Mouse (Mus musculus): ENCODE measurements around the gene Rpl11.
"Not testable (repeated sequence)": the region's sequence is repeated elsewhere in the genome, so short reads cannot be mapped to it uniquely, and the experiment has no call there.

Gene Rpl11

DNA sequence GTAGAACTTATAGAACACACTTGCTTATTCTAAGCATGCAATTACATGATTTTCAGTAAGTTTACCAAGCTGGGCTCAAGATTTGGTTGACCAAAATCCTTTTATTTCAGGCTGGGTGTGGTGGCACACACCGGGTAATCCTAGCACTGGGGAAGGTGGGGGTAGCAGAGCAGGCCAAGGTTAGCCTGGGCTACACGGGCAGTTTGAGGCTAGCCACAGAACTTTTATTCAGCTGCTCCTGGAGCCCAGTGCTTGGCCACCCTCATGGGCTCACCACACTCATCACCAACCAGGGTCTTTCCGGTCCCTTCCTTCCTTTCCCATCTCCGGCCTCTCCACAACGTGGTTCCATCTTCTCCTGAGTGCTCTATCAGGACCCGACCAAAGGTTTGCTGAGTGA, 17.4 kb upstream of the Rpl11 start:
- no peak for DNase-seq (ENCODE audit: extremely low spot score)

DNA sequence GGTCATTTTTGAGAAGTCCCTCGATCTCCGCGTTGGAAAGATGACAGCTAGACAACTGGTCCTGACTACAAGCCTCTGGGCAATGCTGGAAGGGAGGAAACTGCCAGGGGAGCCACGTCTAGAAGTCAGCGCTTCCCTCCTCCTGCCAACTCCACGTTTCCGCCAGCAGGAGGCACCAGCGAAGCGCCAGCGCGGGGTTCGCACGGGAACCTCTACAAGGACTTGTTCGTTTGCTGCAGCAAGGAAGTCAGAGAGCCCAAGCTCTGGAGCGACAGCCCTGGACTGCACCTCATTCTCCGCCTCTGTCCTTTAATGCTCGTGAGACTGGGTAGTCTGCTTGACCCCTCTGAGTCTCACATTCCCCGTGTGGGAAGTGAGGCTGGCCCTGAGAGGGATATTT, 16.7 kb upstream of the Rpl11 start:
- peak; percentile 90 for DNase-seq (ENCODE audit: extremely low spot score)

DNA sequence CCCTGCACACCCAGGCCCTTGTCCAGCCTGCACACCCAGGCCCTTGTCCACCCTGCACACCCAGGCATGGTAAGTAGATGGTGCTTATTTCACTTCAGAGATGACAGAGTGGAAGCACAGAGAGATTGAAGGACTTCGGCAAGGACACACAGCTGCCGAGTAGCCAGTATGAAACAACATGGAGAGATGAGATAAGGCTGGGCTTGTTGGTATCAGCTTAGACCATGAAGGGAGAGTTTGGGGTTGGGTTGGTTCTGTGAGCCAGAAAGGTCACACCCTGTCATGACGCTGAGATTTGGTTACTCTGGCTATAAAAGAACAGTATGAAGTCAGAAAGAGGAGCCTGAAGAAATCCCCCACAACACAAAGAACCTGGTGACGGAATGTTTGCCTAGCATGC, 16.1 kb upstream of the Rpl11 start:
- no peak for DNase-seq (ENCODE audit: extremely low spot score)

DNA sequence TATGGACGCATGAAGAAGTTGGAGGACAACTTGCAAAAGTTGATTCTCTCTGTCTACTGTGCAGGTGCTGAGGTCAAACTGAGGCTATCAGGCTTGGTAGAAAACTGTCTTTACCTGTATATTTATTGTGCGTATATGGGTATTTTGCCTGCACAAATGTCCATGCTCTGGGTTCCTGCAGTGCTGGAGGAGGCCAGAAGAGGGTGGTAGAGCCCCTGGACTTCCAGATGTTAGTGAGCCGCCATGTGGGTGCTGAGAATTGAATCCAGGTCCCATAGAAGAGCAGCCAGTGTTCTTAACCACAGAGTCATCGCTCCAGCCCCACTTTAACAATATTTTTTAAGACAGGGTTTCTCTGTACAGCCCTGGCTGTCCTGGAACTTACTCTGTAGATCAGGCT, 9.9 kb upstream of the Rpl11 start:
- no peak for DNase-seq (ENCODE audit: extremely low spot score)

DNA sequence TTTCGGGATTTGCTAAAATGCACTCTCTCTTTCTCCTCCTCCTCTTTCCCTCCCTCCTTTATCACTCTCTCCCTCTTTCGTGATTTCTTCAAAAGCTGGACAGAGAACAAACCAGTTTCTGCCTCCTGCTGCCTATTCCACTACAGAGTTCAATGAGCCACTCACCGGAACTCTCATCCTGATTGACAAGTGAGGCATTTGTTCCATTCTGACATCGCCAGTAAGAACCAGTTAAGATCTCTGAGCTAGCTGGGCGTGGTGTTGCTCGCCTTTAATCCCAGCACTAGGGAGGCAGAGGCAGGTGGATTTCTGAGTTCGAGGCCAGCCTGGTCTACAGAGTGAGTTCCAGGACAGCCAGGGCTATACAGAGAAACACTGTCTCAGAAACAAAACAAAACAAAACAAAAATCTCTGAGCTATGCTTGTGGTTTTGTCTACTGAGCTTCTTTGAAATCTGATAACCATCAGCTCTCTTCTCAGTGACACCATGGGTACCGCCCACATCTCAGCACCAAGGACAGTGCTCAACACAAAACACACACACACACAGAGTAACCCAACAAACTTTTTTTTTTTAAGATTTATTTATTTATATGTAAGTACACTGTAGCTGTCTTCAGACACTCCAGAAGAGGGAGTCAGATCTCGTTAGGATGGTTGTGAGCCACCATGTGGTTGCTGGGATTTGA, 6.7 kb upstream of the Rpl11 start:
- not testable (repeated sequence) for DNase-seq (ENCODE audit: extremely low spot score)

DNA sequence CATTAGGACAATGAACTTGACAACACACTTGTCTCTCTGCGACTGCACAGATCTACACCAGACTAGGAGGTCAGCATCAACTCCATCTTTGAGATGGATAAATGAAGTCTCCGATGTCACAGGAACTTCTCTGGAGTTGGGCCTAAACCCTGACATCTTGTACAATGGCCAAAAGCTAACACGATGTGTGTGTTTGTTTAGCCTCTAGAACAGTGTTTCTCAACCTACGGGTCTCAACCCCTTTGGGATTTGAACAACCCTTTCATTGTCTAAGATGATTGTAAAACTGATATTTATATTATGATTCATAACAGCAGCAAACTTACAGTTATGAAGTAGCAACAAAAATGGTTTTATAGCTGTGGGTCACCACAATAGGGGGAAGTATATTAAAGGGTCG, 4.7 kb upstream of the Rpl11 start:
- no peak for DNase-seq (ENCODE audit: extremely low spot score)

DNA sequence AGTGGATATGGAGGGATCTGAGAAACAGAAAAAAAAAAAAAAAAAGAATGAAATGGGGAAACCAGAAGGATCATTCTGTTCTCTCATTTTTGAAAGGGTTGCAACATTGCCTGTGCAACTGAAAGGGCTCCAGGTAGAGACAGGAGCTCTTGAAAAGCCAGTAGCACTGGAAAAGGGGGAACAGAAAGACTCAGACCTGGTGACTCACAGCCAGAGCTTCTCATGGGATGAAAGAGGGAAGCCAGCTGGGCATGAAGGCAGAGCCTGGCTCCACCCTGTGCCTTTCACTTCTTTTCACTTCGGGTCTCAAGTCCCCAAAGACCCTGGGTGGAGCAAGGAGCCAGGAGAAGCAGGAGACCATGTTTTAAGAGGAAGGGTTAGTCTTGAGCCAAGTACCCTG, 2.8 kb upstream of the Rpl11 start:
- DNase-seq (ENCODE audit: extremely low spot score): no peak

DNA sequence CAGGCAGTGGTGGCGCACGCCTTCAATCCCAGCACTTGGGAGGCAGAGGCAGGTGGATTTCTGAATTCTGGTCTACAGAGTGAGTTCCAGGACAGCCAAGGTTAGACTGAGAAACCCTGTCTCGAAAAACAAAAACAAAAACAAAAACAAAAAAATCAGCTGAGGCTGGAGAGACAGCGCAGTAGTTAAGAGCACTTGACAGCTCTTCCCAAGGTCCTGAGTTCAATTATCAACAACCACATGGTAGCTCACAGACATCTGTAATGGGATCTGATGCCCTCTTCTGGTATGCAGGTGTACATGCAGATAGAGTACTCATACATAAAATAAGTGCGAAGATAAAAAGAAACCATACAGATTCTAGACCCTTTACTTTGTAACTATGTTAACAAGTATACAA, 615 bp upstream of the Rpl11 start:
- DNase-seq (ENCODE audit: extremely low spot score): no peak

DNA sequence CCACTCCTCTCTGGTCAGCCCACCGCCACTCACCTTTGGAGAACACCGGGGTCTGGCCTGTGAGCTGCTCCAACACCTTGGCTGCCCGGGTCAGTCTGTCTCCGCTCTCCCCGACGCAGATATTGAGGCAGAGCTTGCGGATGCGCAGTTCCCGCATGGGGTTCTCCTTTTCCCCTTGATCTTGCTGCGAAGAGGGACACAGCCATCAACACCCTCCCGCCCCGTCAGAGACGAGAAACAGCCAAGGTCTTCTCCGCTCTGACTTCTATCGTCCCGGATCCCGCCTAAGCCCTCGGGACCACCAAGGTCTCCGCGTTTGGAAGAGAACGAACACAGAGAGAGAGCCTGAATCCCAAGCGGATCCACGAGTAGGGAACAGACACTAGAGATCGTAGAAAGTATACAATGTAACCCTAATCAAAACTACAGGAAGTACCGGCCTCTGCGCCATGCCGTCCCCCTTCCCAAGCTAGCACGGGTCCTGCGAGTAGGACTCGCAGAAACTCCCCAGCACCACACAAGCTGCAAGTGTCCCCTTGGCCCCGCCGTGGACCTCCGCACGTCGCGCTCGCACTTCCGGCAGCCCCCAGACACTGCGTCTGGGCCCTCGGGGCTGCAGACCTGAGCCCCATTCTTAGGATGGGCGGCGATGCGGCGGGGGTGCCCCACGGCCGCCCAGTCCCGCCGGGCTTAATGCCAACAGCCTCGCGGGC, 538 bp downstream of the Rpl11 start:
- DNase-seq (ENCODE audit: extremely low spot score): no peak

DNA sequence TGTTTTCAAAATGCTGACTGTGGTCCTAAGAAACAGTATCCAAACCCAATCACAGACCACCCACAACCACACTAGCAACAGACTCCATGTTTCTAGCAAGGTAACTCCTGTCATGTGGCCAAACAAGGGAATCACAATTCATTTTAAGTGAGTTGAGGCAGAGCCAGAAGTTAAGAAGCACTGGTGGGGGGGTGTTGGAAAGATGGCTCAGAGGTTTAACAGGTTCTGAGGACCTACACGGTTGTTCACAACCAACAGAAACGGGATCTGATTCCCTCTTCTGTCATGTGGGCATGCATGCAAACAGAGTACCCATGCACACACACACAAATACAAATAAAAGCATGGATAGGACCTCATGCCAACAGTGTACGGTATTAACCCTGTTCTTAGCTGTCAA, 1.2 kb downstream of the Rpl11 start:
- no peak for DNase-seq (ENCODE audit: extremely low spot score)

DNA sequence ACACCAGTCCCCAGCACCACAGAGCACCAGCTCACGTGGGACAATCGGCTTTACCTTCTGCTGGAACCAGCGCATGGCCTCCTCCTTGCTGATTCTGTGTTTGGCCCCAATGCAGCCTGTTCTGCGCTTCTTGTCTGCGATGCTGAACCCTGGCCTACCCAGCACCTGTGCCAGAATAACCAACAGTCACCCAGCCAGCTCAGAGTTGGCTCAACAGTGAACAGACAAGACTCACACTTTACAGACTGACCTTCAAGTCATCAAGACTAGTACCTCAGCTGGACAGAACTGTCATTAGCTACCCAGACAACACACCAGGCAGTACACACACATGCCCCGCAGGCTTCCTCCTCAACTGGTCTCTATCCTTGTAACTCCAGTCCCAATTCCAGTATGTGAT, 3.0 kb downstream of the Rpl11 start:
- DNase-seq (ENCODE audit: extremely low spot score): no peak

DNA sequence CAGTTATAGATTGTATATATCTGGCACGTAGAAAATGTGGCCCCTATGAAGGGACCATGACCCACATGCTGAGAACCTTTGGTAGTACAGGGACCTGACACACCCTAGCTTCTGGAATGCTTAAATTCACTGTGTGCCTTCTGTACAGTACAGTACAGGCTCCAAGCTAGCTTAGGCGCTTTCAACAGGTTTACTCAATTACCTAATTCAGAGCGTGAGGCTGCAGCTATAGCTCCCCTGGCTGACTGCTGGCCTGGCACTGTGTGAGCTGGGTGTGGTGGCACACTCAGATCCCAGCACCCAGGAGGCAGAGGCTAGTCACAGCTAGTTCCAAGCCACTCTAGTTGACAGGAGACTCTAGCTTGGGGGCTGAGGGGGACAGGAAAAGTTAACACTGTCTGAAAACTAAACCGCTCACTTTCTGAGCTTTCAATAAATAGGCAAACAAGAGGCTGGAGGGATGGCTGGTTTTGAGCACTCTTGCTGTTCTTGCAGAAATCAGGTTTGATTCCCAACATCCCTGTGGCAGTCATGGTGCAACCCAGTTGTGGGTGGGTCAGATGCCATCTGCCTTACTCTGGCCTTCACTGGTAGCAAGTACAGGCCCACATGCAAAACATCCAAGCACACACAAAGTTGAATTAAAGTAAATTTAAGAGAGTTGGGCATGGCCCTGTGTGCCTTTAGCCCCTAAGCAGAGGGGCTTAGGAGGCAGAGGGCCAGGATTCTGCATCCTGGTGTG, 4.8 kb downstream of the Rpl11 start:
- no peak for DNase-seq (ENCODE audit: extremely low spot score)

DNA sequence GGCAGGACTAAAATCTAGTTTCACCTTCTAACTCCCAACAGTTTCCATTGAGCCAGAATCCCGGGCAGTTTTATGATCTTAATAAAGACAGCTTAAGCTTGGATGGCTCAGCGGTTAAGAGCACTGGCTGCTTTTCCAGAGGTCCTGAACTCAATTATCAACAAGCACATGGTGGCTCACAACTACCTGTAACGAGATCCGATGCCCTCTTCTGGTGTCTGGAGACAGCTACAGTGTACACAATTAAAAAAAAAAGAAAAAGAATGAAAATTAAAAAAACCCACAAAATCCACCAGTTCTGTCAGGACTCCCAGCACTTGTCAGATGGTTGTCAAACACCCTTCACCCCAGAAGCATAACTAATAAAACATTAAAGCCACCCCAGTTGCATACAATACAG, 5.6 kb downstream of the Rpl11 start:
- no peak for DNase-seq (ENCODE audit: extremely low spot score)

DNA sequence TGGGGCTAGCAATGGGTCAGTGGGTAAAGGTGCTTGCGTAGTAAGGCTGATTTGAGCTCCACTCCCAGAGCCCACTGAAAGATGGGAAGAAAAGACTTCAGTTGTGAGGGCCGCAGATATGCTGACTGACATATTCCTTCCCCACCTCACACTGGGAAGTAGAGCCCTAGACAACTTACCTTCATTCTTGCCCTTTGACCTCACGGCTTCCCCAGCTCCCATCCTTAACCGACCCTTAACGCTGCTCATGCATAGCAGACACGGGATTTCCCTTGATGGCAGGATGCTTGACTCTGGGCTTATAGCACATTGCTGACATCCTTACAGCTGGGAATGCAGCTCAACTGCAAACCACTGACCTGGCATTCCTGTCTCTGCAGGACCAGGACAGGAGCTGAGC, 6.3 kb downstream of the Rpl11 start:
- DNase-seq (ENCODE audit: extremely low spot score): no peak

DNA sequence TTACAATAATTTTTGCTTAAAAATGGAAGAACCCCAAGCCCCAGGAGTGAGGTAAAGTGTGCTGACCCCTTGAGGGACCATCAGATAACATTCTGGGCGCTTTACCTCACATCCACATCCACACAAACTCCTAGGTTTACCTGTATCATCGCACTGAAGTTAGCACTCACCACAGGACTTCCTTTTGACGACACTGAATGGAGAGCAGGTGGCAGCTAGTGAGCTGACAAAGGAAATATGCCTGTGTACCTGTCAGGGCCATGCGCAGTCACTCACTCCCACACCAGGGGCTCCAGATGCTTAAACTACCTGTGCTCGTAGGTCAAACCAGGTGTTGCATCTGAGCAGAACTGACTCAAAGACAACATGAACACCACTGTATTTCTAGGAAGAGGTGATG, 8.1 kb downstream of the Rpl11 start:
- no peak for DNase-seq (ENCODE audit: extremely low spot score)

DNA sequence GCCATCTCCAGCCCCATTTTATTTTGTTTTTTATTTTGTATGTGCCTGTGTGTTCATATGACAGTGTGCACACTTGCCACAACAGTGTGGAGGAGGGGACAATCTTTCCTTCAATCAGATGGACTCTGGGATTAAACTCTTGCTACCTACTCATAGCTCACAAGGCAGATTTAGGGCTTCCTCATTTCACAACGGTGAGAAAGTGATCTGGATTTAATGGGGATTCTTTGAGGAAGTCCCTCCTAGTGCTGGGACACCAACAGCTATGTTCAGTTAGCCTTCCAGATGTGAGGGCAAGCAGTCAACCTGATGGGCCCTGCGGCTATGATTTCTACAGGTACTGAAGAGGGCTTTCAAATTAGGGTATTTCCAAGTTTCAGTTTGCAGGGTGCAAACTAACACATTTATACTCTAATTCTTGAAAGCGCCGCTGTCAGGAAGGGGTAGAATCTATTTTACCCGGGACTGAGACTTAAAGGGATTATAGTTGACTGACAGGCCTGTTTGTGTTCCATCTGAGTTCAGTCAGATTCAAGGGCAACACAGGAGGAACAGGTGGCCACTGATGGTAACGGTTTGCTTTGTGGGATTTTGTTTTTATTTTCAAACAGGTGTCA, 9.3 kb downstream of the Rpl11 start:
- DNase-seq (ENCODE audit: extremely low spot score): no peak

DNA sequence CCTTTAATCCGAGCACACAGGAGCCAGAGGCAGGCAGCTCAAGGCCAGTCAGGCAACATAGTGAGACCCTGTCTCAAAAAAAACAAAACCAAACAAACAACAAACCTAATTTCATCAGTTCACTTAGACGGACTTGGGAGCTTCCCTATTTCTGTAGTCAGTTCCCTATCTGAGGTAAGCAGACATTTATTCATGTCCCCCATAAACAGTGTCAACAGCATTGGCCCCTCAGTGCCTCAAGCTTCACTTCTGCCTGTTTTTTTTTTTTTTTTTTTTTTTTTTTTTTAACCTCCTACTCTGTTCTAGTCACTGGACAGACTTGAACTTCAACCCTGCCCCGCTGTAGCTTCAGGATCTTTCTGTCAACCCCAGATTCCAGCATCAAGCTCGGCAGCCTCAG, 18.1 kb downstream of the Rpl11 start:
- DNase-seq (ENCODE audit: extremely low spot score): no peak

DNA sequence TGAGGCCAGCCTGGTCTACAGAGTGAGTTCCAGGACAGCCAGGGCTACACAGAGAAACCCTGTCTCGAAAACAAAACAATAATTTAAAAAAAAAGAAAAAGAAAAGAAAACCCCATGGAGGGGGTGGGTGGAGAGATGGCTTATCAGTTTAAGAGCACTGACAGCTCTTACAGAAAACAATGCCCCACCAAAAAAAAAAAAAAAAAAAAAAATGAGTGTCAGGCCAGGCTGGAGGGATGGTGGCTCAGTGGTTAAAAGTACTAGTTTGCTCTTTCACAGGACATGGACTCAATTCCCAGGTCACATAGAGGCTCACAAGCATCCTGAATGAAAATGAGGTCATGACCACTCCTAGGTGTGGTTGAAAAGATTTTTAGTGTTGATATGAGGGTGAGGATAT, 20.0 kb downstream of the Rpl11 start:
- no peak for DNase-seq (ENCODE audit: extremely low spot score)

DNA sequence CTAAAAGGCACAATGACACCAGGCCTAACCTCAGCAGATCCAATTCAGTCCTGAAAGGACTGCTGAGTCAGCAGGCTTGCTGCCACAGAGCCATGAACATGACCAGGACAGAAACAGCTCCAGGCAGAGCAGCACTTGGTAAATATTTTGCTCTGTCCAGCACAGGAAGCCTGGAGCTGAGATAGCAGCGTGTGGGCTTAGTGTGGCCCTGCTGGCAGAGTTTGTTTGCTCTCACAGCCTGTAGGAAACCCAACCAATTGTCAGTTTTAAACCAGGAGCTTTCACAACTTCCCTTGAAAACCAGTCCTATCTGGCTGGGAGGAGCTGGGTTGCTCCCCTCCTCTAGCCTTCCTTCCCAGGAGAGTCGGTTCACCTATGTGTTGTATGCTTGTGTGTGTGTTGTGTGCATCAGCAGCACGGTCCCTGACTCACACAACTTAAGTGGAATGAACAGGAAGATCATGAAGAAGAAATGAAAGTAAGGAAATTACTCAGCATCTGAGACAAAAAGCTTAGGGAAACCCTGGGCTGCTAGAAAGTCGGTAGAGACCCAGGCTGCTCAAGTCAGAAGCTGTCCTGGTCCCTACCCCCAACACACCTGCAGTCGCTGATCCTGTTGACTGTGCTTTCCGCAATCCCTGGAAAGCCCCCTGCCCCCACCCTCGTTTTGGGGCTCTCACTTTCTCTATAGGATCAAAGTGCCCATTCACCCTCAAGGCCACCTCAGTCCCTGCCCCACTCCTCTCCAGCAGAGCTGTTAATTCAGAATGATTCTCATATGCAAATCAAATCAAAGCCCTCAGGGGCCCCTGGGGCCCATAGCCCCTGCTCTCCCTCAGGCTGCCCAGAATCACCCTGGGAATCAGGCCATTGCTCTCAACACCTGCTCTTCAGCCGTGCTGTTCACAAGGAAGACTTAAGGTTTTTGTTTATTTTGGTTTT, 22.0 kb downstream of the Rpl11 start:
- no peak for DNase-seq (ENCODE audit: extremely low spot score)

DNA sequence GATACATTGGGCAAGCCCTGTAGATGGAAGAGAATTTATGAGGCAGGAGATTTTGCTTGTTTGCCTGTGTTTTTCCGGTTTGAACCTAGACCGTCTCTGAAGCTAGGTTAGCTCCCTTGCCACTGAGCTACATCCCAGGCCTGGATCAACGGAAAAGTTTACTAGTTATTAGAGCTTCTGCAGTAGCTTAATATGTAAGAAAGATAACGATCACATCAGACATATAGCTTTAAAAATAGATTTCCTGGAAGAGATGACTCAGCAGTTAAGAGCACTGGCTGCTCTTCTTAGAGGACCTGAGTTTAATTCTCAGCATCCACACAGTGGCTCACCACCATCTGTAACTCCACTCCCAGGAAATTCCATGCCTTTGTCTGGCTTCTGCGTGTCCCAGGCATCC, 24.5 kb downstream of the Rpl11 start:
- no peak for DNase-seq (ENCODE audit: extremely low spot score)

DNA sequence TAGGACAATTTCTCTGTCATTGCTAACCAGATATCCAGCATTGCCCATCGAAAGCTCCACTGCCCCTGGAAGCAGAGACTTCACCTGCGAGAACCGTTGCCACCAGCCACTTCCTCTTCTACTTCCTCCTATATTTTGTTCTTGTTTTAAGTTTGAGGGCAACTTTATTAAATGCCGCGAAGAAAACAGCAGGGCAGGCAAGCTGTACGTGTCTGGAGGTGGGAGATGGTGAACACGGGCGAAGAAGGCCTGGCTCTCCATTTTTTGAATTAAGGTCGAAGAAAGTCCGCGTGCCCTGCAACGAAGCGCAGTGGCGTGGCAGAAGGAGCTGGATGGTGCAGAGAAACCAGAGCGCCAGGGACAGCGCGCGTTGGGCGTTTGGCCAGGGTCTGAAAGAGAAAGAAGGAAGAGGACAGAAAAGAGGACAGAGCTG, 25.1 kb downstream of the Rpl11 start:
- DNase-seq (ENCODE audit: extremely low spot score): no peak
